Comparison of ENCODE assay signal across 27 mouse cellular contexts in genomic region chr9:51042136-51042535, GRCm38 (mm10). TPM values are rescaled to one million over a fixed set of nuclear protein-coding genes. Genes with fewer than 3 reads are reported as not detected.
DNase-seq lines count a peak whose midpoint lies in the region; ATAC-seq lines count a peak whose summit lies in the region.
"Had no signal": no experiment of that assay in that cellular context is flagged by ENCODE, and none has a peak within 500 bp of the region (broad histone marks: within the 10 kb centered on the region; RNA-seq: fewer than 3 reads in every experiment).

No protein-coding gene starts in this region.

- DNase-seq in 3134 (ENCODE audit: extremely low read depth, insufficient read length, low spot score) (peak; percentile 24), NIH3T3 (ENCODE audit: low read depth) (peak; percentile 70)
- DNase-seq in brain, adult 2 months (ENCODE audit: low read depth, low spot score) = peak; percentile 43
- DNase-seq in right cerebral cortex, postnatal 36 days (ENCODE audit: low spot score in 2 of 2) = no peak
- no peak for DNase-seq in liver, embryonic 11.5 days (ENCODE audit: low spot score)
- DNase-seq: adrenal gland, adult 8-10 months; adrenal gland, postnatal 25 days; cerebellum, adult 18-20 months; cerebellum, adult 9-10 months; cerebellum, postnatal 14 days; forebrain, postnatal 0 days; gastrocnemius, postnatal 10 days; heart, adult 11 months; kidney, adult 11 months had no signal

- WGBS in liver, embryonic 12.5 days (ENCODE audit: insufficient replicate concordance) = 56% methylated on average over 6 of the region's 6 CpGs
- 72% methylated on average over 6 of the region's 6 CpGs for WGBS in liver, embryonic 11.5 days

- no peak for ATAC-seq in liver, embryonic 12.5 days
- no peak for ATAC-seq in liver, embryonic 11.5 days (replicated peaks; ENCODE audit: low FRiP score)
- ATAC-seq: activated CD4-positive, CD25-positive, alpha-beta regulatory T cell, adult 4 months; forebrain, embryonic 14.5 days; forebrain, postnatal 0 days; hindbrain, embryonic 16.5 days; intestine, embryonic 15.5 days; Patski had no signal

- H3K27ac ChIP-seq in liver, embryonic 12.5 days = no peak overlapping the region
- H3K27ac ChIP-seq in liver, embryonic 11.5 days (ENCODE audit: low read depth, low read length) = no peak overlapping the region
- H3K27ac ChIP-seq: hindbrain, embryonic 10.5 days; hindbrain, embryonic 13.5 days; intestine, embryonic 15.5 days had no signal

- no peaks in the 10 kb centered on the region for H3K4me1 ChIP-seq in liver, embryonic 12.5 days
- no peaks in the 10 kb centered on the region for H3K4me1 ChIP-seq in liver, embryonic 11.5 days (replicated peaks; ENCODE audit: control insufficient read depth, insufficient read depth, low read length)
- H3K4me1 ChIP-seq: hindbrain, embryonic 10.5 days; hindbrain, embryonic 13.5 days; intestine, embryonic 15.5 days had no signal

- H3K27me3 ChIP-seq in liver, embryonic 12.5 days (replicated peaks) = no peaks in the 10 kb centered on the region
- no peaks in the 10 kb centered on the region for H3K27me3 ChIP-seq in liver, embryonic 11.5 days (replicated peaks; ENCODE audit: control insufficient read depth, insufficient read depth, low read length)
- H3K27me3 ChIP-seq: hindbrain, embryonic 13.5 days; intestine, embryonic 15.5 days had no signal

- no peaks in the 10 kb centered on the region for H3K36me3 ChIP-seq in liver, embryonic 12.5 days
- H3K36me3 ChIP-seq in liver, embryonic 11.5 days (ENCODE audit: control insufficient read depth, insufficient read depth, low read length) = no peaks in the 10 kb centered on the region
- H3K36me3 ChIP-seq: hindbrain, embryonic 10.5 days; hindbrain, embryonic 13.5 days; intestine, embryonic 15.5 days had no signal

- no peak overlapping the region for H3K9ac ChIP-seq in liver, embryonic 12.5 days
- no peak overlapping the region for H3K9ac ChIP-seq in liver, embryonic 11.5 days (ENCODE audit: low read depth, low read length)
- H3K9ac ChIP-seq: forebrain, postnatal 0 days; hindbrain, embryonic 13.5 days; intestine, embryonic 15.5 days had no signal

- H3K4me2 ChIP-seq in liver, embryonic 12.5 days = no peak overlapping the region
- no peak overlapping the region for H3K4me2 ChIP-seq in liver, embryonic 11.5 days
- H3K4me2 ChIP-seq: heart, embryonic 11.5 days; hindbrain, embryonic 13.5 days; intestine, embryonic 15.5 days had no signal

- H3K9me3 ChIP-seq in liver, embryonic 12.5 days (replicated peaks) = no peaks in the 10 kb centered on the region
- H3K9me3 ChIP-seq in liver, embryonic 11.5 days (ENCODE audit: control insufficient read depth, low read length) = no peaks in the 10 kb centered on the region
- H3K9me3 ChIP-seq: hindbrain, embryonic 10.5 days; hindbrain, embryonic 13.5 days; intestine, embryonic 15.5 days had no signal

- H3K4me3 ChIP-seq in liver, embryonic 12.5 days = no peak overlapping the region
- H3K4me3 ChIP-seq in liver, embryonic 11.5 days (ENCODE audit: low read depth, low read length) = no peak overlapping the region
- H3K4me3 ChIP-seq: hindbrain, embryonic 10.5 days; hindbrain, embryonic 13.5 days; intestine, embryonic 15.5 days had no signal

RNA-seq across cellular contexts. Expression of gene Btg4, which starts 18.6 kb away (rescaled TPM):
- not detected in 2 replicates for polyA plus RNA-seq in liver, embryonic 12.5 days (2016; fragmentation: Nextera tagmentation; extraction: Ambion mirVana)
- polyA plus RNA-seq in liver, embryonic 11.5 days (2014; fragmentation: Nextera tagmentation; extraction: Ambion mirVana) = not detected in 2 replicates
- polyA plus RNA-seq: activated CD4-positive, CD25-positive, alpha-beta regulatory T cell, adult 4 months; embryonic facial prominence, embryonic 11.5 days; forebrain, embryonic 11.5 days; forebrain, embryonic 14.5 days; forebrain, postnatal 0 days; heart, embryonic 11.5 days; heart, embryonic 14.5 days; heart, postnatal 0 days; hindbrain, embryonic 10.5 days; hindbrain, embryonic 13.5 days; hindbrain, embryonic 16.5 days; intestine, embryonic 15.5 days; Patski had no signal

RNA-seq across cellular contexts. Expression of gene Sik2, which starts 33.3 kb away (rescaled TPM):
- polyA plus RNA-seq in liver, embryonic 12.5 days (2016; fragmentation: Nextera tagmentation; extraction: Ambion mirVana) = 12.3 and 14.5 TPM in 2 replicates
- polyA plus RNA-seq in liver, embryonic 11.5 days (2014; fragmentation: Nextera tagmentation; extraction: Ambion mirVana) = 14.2 and 15.8 TPM in 2 replicates

RNA-seq across cellular contexts. Expression of gene Layn, which starts 34.8 kb away (rescaled TPM):
- polyA plus RNA-seq in liver, embryonic 12.5 days (2016; fragmentation: Nextera tagmentation; extraction: Ambion mirVana) = 2.2 and 2.6 TPM in 2 replicates
- polyA plus RNA-seq in liver, embryonic 11.5 days (2014; fragmentation: Nextera tagmentation; extraction: Ambion mirVana) = 1.7 and 2.8 TPM in 2 replicates
- polyA plus RNA-seq: activated CD4-positive, CD25-positive, alpha-beta regulatory T cell, adult 4 months; Patski had no signal

RNA-seq across cellular contexts. Expression of gene 4833427G06Rik, which starts 59.7 kb away (rescaled TPM):
- not detected in 2 replicates for polyA plus RNA-seq in liver, embryonic 12.5 days (2016; fragmentation: Nextera tagmentation; extraction: Ambion mirVana)
- not detected in 2 replicates for polyA plus RNA-seq in liver, embryonic 11.5 days (2014; fragmentation: Nextera tagmentation; extraction: Ambion mirVana)
- polyA plus RNA-seq: activated CD4-positive, CD25-positive, alpha-beta regulatory T cell, adult 4 months; embryonic facial prominence, embryonic 11.5 days; forebrain, embryonic 11.5 days; heart, embryonic 11.5 days; heart, embryonic 14.5 days; heart, postnatal 0 days; intestine, embryonic 15.5 days; Patski had no signal

Comparison
In these comparisons a context has a peak if more than half of its experiments do, and no peak if none do; other contexts are left out.
1. DNase-seq: peak in 3134 (single experiment), NIH3T3 (single experiment) and brain, adult 2 months (single experiment); none in right cerebral cortex, postnatal 36 days (0 of 2) and liver, embryonic 11.5 days (single experiment).